Mouse (Mus musculus): ENCODE measurements around the gene Foxn1. TPM values are rescaled to one million over a fixed set of nuclear protein-coding genes. Genes with fewer than 3 reads are reported as not detected.

Foxn1 gene
- polyA plus RNA-seq, 1 experiment from 2014 or later = not detected

Other genes with a start within 250 kb of the Foxn1 start
- gene Traf4, start 221.0 kb downstream of the Foxn1 start, polyA plus RNA-seq (2014; fragmentation: Nextera tagmentation; extraction: Ambion mirVana) = 18.5 and 25.6 TPM in 2 replicates
- 11.5 and 12.4 TPM in 2 replicates for gene Nek8, start 209.9 kb downstream of the Foxn1 start, polyA plus RNA-seq (2014; fragmentation: Nextera tagmentation; extraction: Ambion mirVana)
- gene Tlcd1, start 209.8 kb downstream of the Foxn1 start, polyA plus RNA-seq (2014; fragmentation: Nextera tagmentation; extraction: Ambion mirVana) = 14.7 and 16.1 TPM in 2 replicates
- gene Rpl23a, start 203.0 kb downstream of the Foxn1 start, polyA plus RNA-seq (2014; fragmentation: Nextera tagmentation; extraction: Ambion mirVana) = 968 and 1,084 TPM in 2 replicates
- gene Rab34, start 198.1 kb downstream of the Foxn1 start, polyA plus RNA-seq (2014; fragmentation: Nextera tagmentation; extraction: Ambion mirVana) = 57.1 and 61.8 TPM in 2 replicates
- 2.4 and 2.9 TPM in 2 replicates for gene Proca1, start 193.2 kb downstream of the Foxn1 start, polyA plus RNA-seq (2014; fragmentation: Nextera tagmentation; extraction: Ambion mirVana)
- 65.2 and 75.8 TPM in 2 replicates for gene Sdf2, start 140.8 kb downstream of the Foxn1 start, polyA plus RNA-seq (2014; fragmentation: Nextera tagmentation; extraction: Ambion mirVana)
- gene Supt6, start 140.6 kb downstream of the Foxn1 start, polyA plus RNA-seq (2014; fragmentation: Nextera tagmentation; extraction: Ambion mirVana) = 13.8 and 15.5 TPM in 2 replicates
- gene 2610507B11Rik, start 124.8 kb downstream of the Foxn1 start, polyA plus RNA-seq (2014; fragmentation: Nextera tagmentation; extraction: Ambion mirVana) = 71.3 and 72.5 TPM in 2 replicates
- 0.23 and 0.70 TPM in 2 replicates for gene BC030499, start 95.7 kb downstream of the Foxn1 start, polyA plus RNA-seq (2014; fragmentation: Nextera tagmentation; extraction: Ambion mirVana)
- gene Spag5, start 85.0 kb downstream of the Foxn1 start, polyA plus RNA-seq (2014; fragmentation: Nextera tagmentation; extraction: Ambion mirVana) = 23.6 and 25.0 TPM in 2 replicates
- 28.2 and 30.3 TPM in 2 replicates for gene Aldoc, start 63.6 kb downstream of the Foxn1 start, polyA plus RNA-seq (2014; fragmentation: Nextera tagmentation; extraction: Ambion mirVana)
- gene Pigs, start 58.1 kb downstream of the Foxn1 start, polyA plus RNA-seq (2014; fragmentation: Nextera tagmentation; extraction: Ambion mirVana) = 51.3 and 55.7 TPM in 2 replicates
- gene Unc119, start 43.1 kb downstream of the Foxn1 start, polyA plus RNA-seq (2014; fragmentation: Nextera tagmentation; extraction: Ambion mirVana) = 38.6 and 43.0 TPM in 2 replicates
- gene Slc13a2, start 35.7 kb upstream of the Foxn1 start, polyA plus RNA-seq (2014; fragmentation: Nextera tagmentation; extraction: Ambion mirVana) = not detected in 2 replicates
- 6.2 and 8.1 TPM in 2 replicates for gene Slc46a1, start 79.1 kb upstream of the Foxn1 start, polyA plus RNA-seq (2014; fragmentation: Nextera tagmentation; extraction: Ambion mirVana)
- gene Sarm1, start 111.2 kb upstream of the Foxn1 start, polyA plus RNA-seq (2014; fragmentation: Nextera tagmentation; extraction: Ambion mirVana) = 0.11 TPM in 1 of 2 replicates, not detected in the other
- 0.15 and 0.34 TPM in 2 replicates for gene Vtn, start 112.5 kb upstream of the Foxn1 start, polyA plus RNA-seq (2014; fragmentation: Nextera tagmentation; extraction: Ambion mirVana)
- gene Sebox, start 116.9 kb upstream of the Foxn1 start, polyA plus RNA-seq (2014; fragmentation: Nextera tagmentation; extraction: Ambion mirVana) = not detected in 2 replicates
- gene Tmem199, start 125.6 kb upstream of the Foxn1 start, polyA plus RNA-seq (2014; fragmentation: Nextera tagmentation; extraction: Ambion mirVana) = 41.2 and 44.4 TPM in 2 replicates
- gene Poldip2, start 125.6 kb upstream of the Foxn1 start, polyA plus RNA-seq (2014; fragmentation: Nextera tagmentation; extraction: Ambion mirVana) = 155 and 161 TPM in 2 replicates
- gene Tnfaip1, start 149.8 kb upstream of the Foxn1 start, polyA plus RNA-seq (2014; fragmentation: Nextera tagmentation; extraction: Ambion mirVana) = 77.6 and 77.9 TPM in 2 replicates
- 104 and 112 TPM in 2 replicates for gene Ift20, start 149.8 kb upstream of the Foxn1 start, polyA plus RNA-seq (2014; fragmentation: Nextera tagmentation; extraction: Ambion mirVana)
- gene Tmem97, start 164.2 kb upstream of the Foxn1 start, polyA plus RNA-seq (2014; fragmentation: Nextera tagmentation; extraction: Ambion mirVana) = 51.7 and 54.7 TPM in 2 replicates